Mouse (Mus musculus): Measurements from ENCODE around the gene Olfr1381. TPM values are rescaled to one million over a fixed set of nuclear protein-coding genes. Genes with fewer than 3 reads are reported as not detected.
"Not testable (repeated sequence)": the region's sequence is repeated elsewhere in the genome, so short reads cannot be mapped to it uniquely, and the experiment has no call there.

The Olfr1381 gene
- not detected in 2 replicates for polyA plus RNA-seq (2015; fragmentation: Nextera tagmentation; extraction: Ambion mirVana)

GRCm38 (mm10) chr11:49543149-49543548 lies at the start of gene Olfr1381:
Olfr1381 (plus strand) TSS chr11:49543449.
- not testable (repeated sequence) for H3K27ac ChIP-seq; ATAC-seq (ENCODE audit: borderline replicate concordance, extremely low read depth, low FRiP score, low TSS enrichment)
- 70% methylated on average over 3 of the region's 3 CpGs for WGBS

GRCm38 (mm10) chr11:49518086-49518485 lies 25.2 kb upstream of the Olfr1381 start:
- WGBS: 50% methylated on average over 5 of the region's 5 CpGs
- H3K36me3 ChIP-seq: no peaks in the 10 kb centered on the region
- no peaks in the 10 kb centered on the region for H3K4me1 ChIP-seq
- no peak overlapping the region for H3K9ac ChIP-seq
- H3K4me3 ChIP-seq: no peak overlapping the region
- H3K9me3 ChIP-seq: no peaks in the 10 kb centered on the region
- ATAC-seq (ENCODE audit: borderline replicate concordance, extremely low read depth, low FRiP score, low TSS enrichment): no peak
- H3K27me3 ChIP-seq: no peaks in the 10 kb centered on the region
- H3K4me2 ChIP-seq: no peak overlapping the region
- no peak overlapping the region for H3K27ac ChIP-seq

More at GRCm38 (mm10) chr11:49543149-49543548, at the start of gene Olfr1381:
- not testable (repeated sequence) for H3K4me3 ChIP-seq, H3K4me2 ChIP-seq, H3K4me1 ChIP-seq, H3K27me3 ChIP-seq, H3K9ac ChIP-seq, H3K9me3 ChIP-seq, H3K36me3 ChIP-seq

- Histone ChIP-seq H3K27me3 (no peaks in the 10 kb centered on the region), H3K9ac (no peak within 1 kb of the TSS), H3K4me2 (no peak within 1 kb of the TSS), H3K36me3 (no peaks in the 10 kb centered on the region), H3K4me1 (no peaks in the 10 kb centered on the region), H3K4me3 (no peak within 1 kb of the TSS), H3K9me3 (no peaks in the 10 kb centered on the region), H3K27ac (no peak within 1 kb of the TSS)
- no peak for ATAC-seq (ENCODE audit: borderline replicate concordance, extremely low read depth, low FRiP score, low TSS enrichment)
Observed at GRCm38 (mm10) chr11:49519348-49519747, 23.9 kb upstream of the Olfr1381 start, which contains the start of gene Olfr1383. Olfr1383 (plus strand) TSS chr11:49519648.

GRCm38 (mm10) chr11:49527947-49528346 lies 15.3 kb upstream of the Olfr1381 start, which contains the start of gene Olfr1382:
Olfr1382 (plus strand) TSS chr11:49528247.
- Histone ChIP-seq H3K9me3 (no peaks in the 10 kb centered on the region), H3K27me3 (no peaks in the 10 kb centered on the region), H3K4me2 (no peak within 1 kb of the TSS), H3K9ac (no peak within 1 kb of the TSS), H3K27ac (no peak within 1 kb of the TSS), H3K4me3 (no peak within 1 kb of the TSS), H3K4me1 (no peaks in the 10 kb centered on the region), H3K36me3 (no peaks in the 10 kb centered on the region)
- ATAC-seq (ENCODE audit: borderline replicate concordance, extremely low read depth, low FRiP score, low TSS enrichment): no peak
- 79% methylated on average over 3 of the region's 3 CpGs for WGBS

GRCm38 (mm10) chr11:49532761-49533160 lies 10.5 kb upstream of the Olfr1381 start:
- ATAC-seq (ENCODE audit: borderline replicate concordance, extremely low read depth, low FRiP score, low TSS enrichment): no peak
- no peaks in the 10 kb centered on the region for H3K4me1 ChIP-seq
- no peaks in the 10 kb centered on the region for H3K27me3 ChIP-seq
- no peak overlapping the region for H3K4me2 ChIP-seq
- H3K9me3 ChIP-seq: no peaks in the 10 kb centered on the region
- H3K4me3 ChIP-seq: no peak overlapping the region
- H3K36me3 ChIP-seq: no peaks in the 10 kb centered on the region
- H3K9ac ChIP-seq: no peak overlapping the region
- no peak overlapping the region for H3K27ac ChIP-seq

GRCm38 (mm10) chr11:49536631-49537030 lies 6.6 kb upstream of the Olfr1381 start:
- H3K9me3 ChIP-seq; H3K27ac ChIP-seq; ATAC-seq (ENCODE audit: borderline replicate concordance, extremely low read depth, low FRiP score, low TSS enrichment); H3K4me3 ChIP-seq; H3K4me2 ChIP-seq; H3K27me3 ChIP-seq; H3K9ac ChIP-seq; H3K4me1 ChIP-seq; H3K36me3 ChIP-seq: not testable (repeated sequence)
- WGBS: 83% methylated on average over 2 of the region's 2 CpGs

- not testable (repeated sequence) for H3K9me3 ChIP-seq
- WGBS: 71% methylated on average over 3 of the region's 3 CpGs
Observed at GRCm38 (mm10) chr11:49554033-49554432, 10.8 kb downstream of the Olfr1381 start.

GRCm38 (mm10) chr11:49556578-49556977 lies 13.3 kb downstream of the Olfr1381 start, which contains the start of gene Olfr1380:
Olfr1380 (plus strand) TSS chr11:49556878.
- not testable (repeated sequence) for H3K9ac ChIP-seq; H3K9me3 ChIP-seq; H3K4me1 ChIP-seq; H3K27me3 ChIP-seq; H3K4me2 ChIP-seq; ATAC-seq (ENCODE audit: borderline replicate concordance, extremely low read depth, low FRiP score, low TSS enrichment); H3K27ac ChIP-seq; H3K4me3 ChIP-seq; H3K36me3 ChIP-seq
- WGBS: 76% methylated on average over 5 of the region's 5 CpGs

More at GRCm38 (mm10) chr11:49554033-49554432, 10.8 kb downstream of the Olfr1381 start:
- not testable (repeated sequence) for ATAC-seq (ENCODE audit: borderline replicate concordance, extremely low read depth, low FRiP score, low TSS enrichment); H3K27me3 ChIP-seq; H3K4me1 ChIP-seq; H3K9ac ChIP-seq; H3K27ac ChIP-seq; H3K4me2 ChIP-seq; H3K36me3 ChIP-seq; H3K4me3 ChIP-seq

GRCm38 (mm10) chr11:49575054-49575453 lies 31.8 kb downstream of the Olfr1381 start:
- not testable (repeated sequence) for H3K4me3 ChIP-seq; H3K9ac ChIP-seq; H3K27ac ChIP-seq; H3K4me2 ChIP-seq; H3K4me1 ChIP-seq; H3K9me3 ChIP-seq; H3K27me3 ChIP-seq; H3K36me3 ChIP-seq; ATAC-seq (ENCODE audit: borderline replicate concordance, extremely low read depth, low FRiP score, low TSS enrichment)
- WGBS: 25% methylated on average over 2 of the region's 2 CpGs

GRCm38 (mm10) chr11:49580452-49580851 lies 37.2 kb downstream of the Olfr1381 start:
- H3K27me3 ChIP-seq; H3K9ac ChIP-seq; H3K4me2 ChIP-seq; ATAC-seq (ENCODE audit: borderline replicate concordance, extremely low read depth, low FRiP score, low TSS enrichment); H3K27ac ChIP-seq; H3K9me3 ChIP-seq; H3K36me3 ChIP-seq; H3K4me3 ChIP-seq; H3K4me1 ChIP-seq: not testable (repeated sequence)
- WGBS: 77% methylated on average over 8 of the region's 8 CpGs

- H3K9ac ChIP-seq: no peak overlapping the region
- H3K36me3 ChIP-seq: no peaks in the 10 kb centered on the region
- H3K9me3 ChIP-seq: no peaks in the 10 kb centered on the region
- H3K27ac ChIP-seq: no peak overlapping the region
- no peak overlapping the region for H3K4me2 ChIP-seq
- no peak overlapping the region for H3K4me3 ChIP-seq
- no peaks in the 10 kb centered on the region for H3K4me1 ChIP-seq
- H3K27me3 ChIP-seq: no peaks in the 10 kb centered on the region
- WGBS: 89% methylated on average over 19 of the region's 19 CpGs
- no peak for ATAC-seq (ENCODE audit: borderline replicate concordance, extremely low read depth, low FRiP score, low TSS enrichment)
Observed at GRCm38 (mm10) chr11:49590213-49590612, 47.0 kb downstream of the Olfr1381 start.

GRCm38 (mm10) chr11:49597149-49597548 lies 53.9 kb downstream of the Olfr1381 start:
- H3K4me2 ChIP-seq; H3K9me3 ChIP-seq; ATAC-seq (ENCODE audit: borderline replicate concordance, extremely low read depth, low FRiP score, low TSS enrichment); H3K36me3 ChIP-seq; H3K27me3 ChIP-seq; H3K4me1 ChIP-seq; H3K9ac ChIP-seq; H3K4me3 ChIP-seq; H3K27ac ChIP-seq: not testable (repeated sequence)
- WGBS: 56% methylated on average over 2 of the region's 2 CpGs
